Mouse (Mus musculus) heart, postnatal 10 days (tissue): ENCODE measurements at regions not wholly inside any gene's neighbourhood (a gene's known extent, or its start where the extent isn't known, plus 50 kb on each side); places are given as distances from the start of the nearest gene placed in this dataset.
A peak's percentile ranks its signal among the peaks of the same experiment; 100 is the strongest.

Source experiments
- DNase-seq, 2 experiments: peaks; one replicate each; pipeline ENCODE4 v3.0.0; 2021
- intact Hi-C: fragments of 180-260 bp; cut with DNase I; formaldehyde crosslinking; loops from one replicate; pipeline ENCODE4 v1.15.1; 2025

DNA sequence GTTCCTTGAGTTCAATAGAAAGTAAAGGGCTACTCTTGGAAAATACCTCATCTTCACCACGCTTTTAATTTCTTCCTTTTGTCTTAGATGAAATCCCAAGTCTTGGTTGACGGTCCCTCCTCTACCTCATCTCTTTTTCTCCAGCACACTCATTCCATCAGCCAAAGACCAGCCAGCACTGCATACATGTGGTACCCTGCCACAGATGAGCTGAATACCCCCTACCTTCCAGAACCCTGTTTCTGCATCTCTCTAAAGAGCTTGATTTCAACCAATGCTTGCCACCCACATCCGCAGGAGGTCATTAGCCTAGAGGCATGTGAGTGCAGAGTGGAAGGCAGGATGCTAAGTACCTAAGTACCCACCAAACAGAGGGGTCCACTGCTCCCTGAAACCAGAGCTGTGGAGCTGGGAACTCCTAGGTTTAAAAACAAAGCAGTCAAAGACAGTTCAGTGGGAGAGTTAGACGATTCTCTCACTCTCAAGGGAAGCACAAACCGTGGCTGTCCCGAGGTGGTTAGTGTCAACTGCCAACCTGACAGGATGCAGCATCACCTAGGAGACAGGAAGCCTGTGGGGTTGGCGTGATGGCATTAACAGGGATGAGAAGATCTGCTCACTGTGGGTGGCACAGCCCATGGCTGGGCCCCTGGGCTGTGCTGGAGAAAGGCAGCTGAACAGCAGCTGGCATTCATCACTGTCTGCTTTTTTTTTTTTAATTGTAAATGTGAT is 289.4 kb downstream of the Sox4 start:
- DNase-seq, result peak; percentile 11 to 20
- intact Hi-C loops, result no loop called here

GRCm38 (mm10) chr13:28663459-28663858 is 290.1 kb downstream of the Sox4 start:
- DNase-seq, result peak; percentile 35 to 36

DNA sequence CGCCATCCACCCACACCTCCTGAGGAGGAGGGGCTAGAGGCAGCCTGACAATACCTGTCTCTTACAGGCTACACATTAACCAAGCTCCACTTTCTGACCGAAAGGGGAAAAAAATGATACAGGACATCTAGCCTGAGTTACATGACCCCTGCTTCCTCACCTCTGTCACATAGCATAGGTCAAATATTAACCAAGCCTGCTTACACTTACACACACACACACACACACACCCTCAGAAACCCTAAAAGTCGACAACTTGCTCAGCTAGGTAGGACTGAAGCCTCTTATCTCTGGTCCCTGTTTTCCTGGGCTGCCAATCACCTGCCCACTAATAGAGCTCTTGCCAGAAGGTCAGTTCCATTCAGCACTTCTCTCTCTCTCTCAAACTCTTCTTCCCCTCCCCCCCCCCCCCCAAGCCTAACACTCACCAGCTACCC is 291.2 kb downstream of the Sox4 start:
- no peak for DNase-seq
- intact Hi-C loops, result no loop called here

More at GRCm38 (mm10) chr13:28663459-28663858, 290.1 kb downstream of the Sox4 start:
- intact Hi-C loops, result no loop called here

DNA sequence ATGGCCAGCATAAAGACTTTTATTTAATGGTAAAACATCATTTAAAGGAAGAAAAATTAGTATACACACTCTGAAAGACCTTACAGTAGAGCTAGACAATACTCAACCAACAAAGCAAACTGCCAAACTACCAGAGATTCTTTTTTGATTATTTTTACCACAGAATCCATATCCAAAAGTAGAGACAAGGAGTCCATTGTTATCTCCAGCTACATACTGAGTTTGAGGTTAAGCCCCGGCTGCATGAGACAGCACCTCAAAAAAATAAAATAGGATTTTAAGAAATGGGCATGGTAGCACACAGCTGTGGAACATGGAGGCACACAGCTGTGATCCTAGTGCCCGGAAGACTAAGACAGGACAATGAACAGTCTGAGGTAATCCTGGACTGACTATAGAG is 293.4 kb downstream of the Sox4 start:
- intact Hi-C loops, result no loop called here
- DNase-seq, result no peak

- no peak for DNase-seq
- intact Hi-C loops, result loop anchor here (10.0 kb wide), 1 partner anchor 716 kb away; no protein-coding TSS in a partner anchor
These were observed 294.9 kb downstream of the Sox4 start for GRCm38 (mm10) chr13:28658652-28659051.

DNA sequence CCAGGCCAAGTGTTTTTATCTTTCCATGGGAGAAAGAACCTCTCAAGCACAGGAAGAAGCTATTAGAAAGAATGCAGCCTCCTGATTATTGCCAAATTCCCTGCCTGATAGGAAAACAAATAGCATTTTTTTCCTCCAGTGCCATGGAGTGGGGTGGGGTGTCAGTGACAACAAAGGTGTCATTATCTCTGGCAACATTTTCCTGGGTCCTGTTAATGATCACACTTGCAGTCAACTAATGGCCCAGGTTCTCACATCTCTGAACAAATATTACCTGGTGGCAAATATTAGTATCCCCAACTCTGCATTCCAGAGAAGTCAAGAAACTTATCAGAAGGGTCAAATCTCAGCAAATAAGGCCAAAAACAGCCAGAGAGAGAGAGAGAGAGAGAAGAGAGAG is 298.6 kb downstream of the Sox4 start:
- no peak for DNase-seq
- intact Hi-C loops, result loop anchor here (10.0 kb wide), 1 partner anchor 720 kb away; no protein-coding TSS in a partner anchor

DNA sequence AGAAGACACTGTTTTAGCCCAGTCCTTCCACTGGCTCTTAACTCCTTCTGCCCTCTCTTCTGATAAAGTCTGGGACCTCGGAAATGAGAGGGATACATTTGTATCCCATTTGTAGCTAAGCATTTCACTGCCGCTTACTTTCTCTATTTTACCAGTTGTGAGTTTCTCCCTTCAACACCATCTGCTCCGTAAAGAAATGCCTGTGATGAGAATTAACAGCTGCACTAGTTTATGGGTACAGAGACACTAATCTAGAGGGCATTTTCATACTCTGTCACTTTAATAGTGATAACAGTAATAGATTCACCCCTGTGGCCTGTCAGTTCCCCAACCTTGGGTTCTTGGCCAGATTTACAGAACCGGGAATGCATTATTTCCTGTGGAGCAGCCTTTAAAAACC is 300.2 kb downstream of the Sox4 start:
- no peak for DNase-seq
- intact Hi-C loops, result loop anchor here (10.0 kb wide), 1 partner anchor 721 kb away; no protein-coding TSS in a partner anchor

DNA sequence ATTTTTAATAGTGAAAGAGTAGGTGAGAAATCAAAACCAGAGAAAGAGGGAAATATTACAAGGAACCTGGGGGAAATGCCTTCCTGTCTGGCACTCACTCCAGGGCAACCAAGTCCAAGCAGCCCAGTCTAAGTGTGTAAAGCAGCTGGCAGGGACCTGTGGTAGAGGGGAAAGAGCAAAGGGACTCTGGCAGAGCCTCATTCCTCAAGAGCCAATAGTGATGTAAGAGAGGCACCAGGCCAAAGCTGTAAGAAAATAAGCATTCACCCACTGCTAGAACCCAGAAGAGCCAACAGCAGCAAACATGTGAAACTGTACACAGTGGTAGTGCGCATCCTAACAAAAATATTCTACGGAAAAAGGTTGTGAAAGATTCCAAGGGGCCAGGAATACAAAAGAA is 301.7 kb downstream of the Sox4 start:
- intact Hi-C loops, result loop anchor here (10.0 kb wide), 1 partner anchor 723 kb away; no protein-coding TSS in a partner anchor
- DNase-seq, result peak; percentile 68 to 73

GRCm38 (mm10) chr13:28645881-28646280 is 307.6 kb downstream of the Sox4 start:
- intact Hi-C loops, result no loop called here
- DNase-seq, result no peak

- intact Hi-C loops, result no loop called here
These were observed 308.5 kb downstream of the Sox4 start for GRCm38 (mm10) chr13:28644846-28645574.

DNA sequence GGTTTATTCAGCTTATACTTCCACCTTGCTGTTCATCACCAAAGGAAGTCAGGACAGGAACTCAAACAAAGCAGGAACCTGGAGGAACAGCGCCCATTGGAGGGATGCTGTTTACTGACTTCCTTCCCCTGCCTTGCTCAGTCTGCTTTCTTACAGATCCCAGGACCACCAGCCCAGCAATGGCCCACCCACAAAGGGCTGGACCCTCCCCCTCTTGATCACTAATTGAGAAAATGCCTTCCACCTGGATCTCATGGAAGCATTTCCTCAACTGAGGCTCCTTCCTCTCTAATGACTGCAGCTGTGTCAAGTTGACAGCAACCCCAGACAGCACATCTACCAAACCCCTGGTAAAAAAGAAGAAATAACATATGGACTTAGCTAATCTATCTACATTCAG is 312.7 kb downstream of the Sox4 start:
- no peak for DNase-seq
- intact Hi-C loops, result no loop called here

More at GRCm38 (mm10) chr13:28644846-28645574, 308.5 kb downstream of the Sox4 start:
- DNase-seq, result no peak

DNA sequence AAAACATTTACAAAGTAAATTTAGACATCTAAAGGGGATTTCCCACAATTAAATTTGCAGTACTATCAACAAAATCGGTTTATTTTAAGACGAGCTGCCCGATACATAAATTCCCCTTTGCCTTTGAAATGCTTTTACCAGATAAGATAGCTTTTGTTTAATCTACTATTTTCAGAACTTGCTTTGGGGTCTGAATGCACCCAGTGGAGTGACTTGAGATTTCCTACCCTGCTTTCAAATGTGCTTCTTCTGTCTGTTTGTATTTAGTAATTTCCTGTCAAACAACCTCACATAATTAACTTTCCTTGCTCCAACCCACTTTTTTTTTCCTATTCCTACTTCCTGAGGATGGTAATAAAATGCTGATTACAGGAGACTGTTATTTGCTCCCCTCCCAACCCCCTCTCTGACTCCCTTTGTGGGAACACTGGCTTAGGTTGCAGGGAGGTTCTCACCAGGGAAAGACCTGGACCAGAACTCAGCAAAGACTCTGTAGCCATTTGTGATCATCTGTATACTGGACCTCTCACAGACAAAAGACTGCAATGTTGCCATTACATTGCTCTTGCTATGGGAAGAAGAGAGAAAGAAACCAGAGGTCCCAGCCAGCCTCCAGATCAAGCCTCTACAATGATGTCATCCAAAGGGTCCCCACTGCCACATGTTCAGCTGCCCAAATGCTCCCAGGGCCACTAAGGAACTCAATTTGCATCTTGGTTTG is 318.1 kb downstream of the Sox4 start:
- no peak for DNase-seq
- intact Hi-C loops, result no loop called here

DNA sequence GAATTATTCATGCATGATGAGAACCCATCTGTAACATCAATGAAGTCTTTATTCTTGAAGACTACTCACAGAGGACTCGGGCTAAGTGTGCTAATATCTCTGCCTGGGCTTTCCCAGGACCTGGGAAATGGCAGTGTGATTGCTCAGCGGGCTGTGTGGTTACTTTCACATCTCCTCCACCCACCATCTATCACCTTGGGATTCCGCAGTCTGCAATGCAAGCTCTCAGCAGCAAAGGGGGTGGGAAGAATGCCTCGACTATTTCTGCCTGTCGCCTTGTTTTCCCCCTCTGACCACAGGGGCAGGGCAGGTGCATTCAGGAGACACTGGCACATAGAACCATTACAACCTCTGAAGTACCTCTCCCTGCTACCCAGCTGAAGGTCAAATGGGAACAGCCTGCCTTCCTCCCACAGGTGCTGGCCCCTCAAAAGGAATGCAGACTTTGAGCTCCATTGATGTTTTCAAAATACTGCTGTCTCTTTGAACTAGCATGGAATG is 319.9 kb downstream of the Sox4 start:
- no peak for DNase-seq
- intact Hi-C loops, result loop anchor here (5.0 kb wide), 1 partner anchor 84 kb away; no protein-coding TSS in a partner anchor

- DNase-seq, result peak; percentile 78 to 80
- intact Hi-C loops, result loop anchor here (1.0 to 10.0 kb wide), 3 partner anchors 88 to 322 kb away; no protein-coding TSS in a partner anchor
These were observed 323.8 kb downstream of the Sox4 start for GRCm38 (mm10) chr13:28629431-28630331.

- intact Hi-C loops, result loop anchor here (1.0 to 10.0 kb wide), 2 partner anchors 256 to 323 kb away; no protein-coding TSS in a partner anchor
- DNase-seq, result no peak
These were observed 324.8 kb downstream of the Sox4 start for GRCm38 (mm10) chr13:28628751-28629150.

DNA sequence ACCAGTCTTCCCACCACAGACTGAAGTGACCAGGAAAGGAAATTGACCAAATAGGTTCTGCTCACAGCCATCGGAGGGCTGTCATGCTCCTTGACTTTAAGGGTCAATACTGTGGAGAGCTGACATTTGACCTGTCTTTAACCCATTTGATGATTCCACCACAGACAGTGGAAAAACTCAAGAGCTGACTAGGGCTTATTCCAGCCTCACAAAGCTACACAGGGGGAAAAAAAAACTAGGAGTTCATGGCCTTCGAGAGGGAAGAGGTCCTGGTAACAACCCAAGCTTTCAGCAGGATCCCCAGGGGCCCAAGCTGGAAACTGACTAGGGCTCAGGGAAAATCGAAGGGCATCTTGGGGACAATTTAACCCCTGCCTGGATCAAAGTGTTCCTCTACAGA is 334.6 kb downstream of the Sox4 start:
- DNase-seq, result peak in 1 of 2 experiments; percentile 31
- intact Hi-C loops, result no loop called here

GRCm38 (mm10) chr13:28617503-28617902 is 336.0 kb downstream of the Sox4 start:
- DNase-seq, result no peak
- intact Hi-C loops, result no loop called here

GRCm38 (mm10) chr13:28616645-28617381 is 336.7 kb downstream of the Sox4 start:
- no peak for DNase-seq
- intact Hi-C loops, result no loop called here
